Mouse (Mus musculus) ES-Bruce4 (cell line): ENCODE measurements around the gene Il1f6.
"Not testable (repeated sequence)": the region's sequence is repeated elsewhere in the genome, so short reads cannot be mapped to it uniquely, and the experiment has no call there.

Experiments used
- CTCF ChIP-seq: IDR thresholded peaks from one replicate; pipeline ENCODE4 v1.8.1; 2011; ENCODE audit warnings: low read depth, low read length
- EP300 ChIP-seq: IDR thresholded peaks from 2 replicates; pipeline ENCODE4 v1.6.1; 2011; ENCODE audit warnings: low read depth, low read length; ENCODE audit not compliant: insufficient read depth
- POLR2A ChIP-seq: IDR thresholded peaks from one replicate; pipeline ENCODE4 v1.8.1; 2011; ENCODE audit warnings: low read length; ENCODE audit not compliant: insufficient read depth

GRCm38 (mm10) chr2:24184092-24184491 lies 31.1 kb upstream of the Il1f6 start:
- not testable (repeated sequence) for TF ChIP-seq CTCF, POLR2A, EP300
